Mouse (Mus musculus): ENCODE data around the gene Tent2. TPM values are rescaled to one million over a fixed set of nuclear protein-coding genes. Genes with fewer than 3 reads are reported as not detected.

Gene Tent2
- total RNA-seq, 1 experiment from 2014 or later = 36.2 TPM

DNA sequence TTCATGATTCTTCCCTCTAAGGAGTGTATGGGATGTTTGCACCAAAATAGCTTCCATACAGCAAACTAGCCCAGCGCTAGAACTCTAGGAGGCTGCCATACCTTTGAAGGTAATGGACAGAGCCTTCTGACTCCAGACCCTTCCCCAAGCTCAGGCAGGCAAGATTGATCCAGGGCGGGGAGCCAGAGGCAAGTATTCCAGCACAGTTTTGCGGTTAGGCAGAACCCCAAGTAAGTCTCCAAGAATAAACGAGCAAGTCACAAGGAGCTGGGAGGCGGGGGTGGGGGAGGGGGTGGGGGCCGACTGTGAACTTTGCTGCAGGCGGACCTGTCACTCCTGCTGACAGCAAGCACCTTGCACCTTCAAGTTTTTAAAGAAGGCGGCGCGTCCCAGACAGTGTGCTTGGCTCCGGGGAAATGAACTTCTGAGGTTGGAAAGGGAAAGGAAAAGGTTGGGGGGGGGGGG lies 48.3 kb downstream of the Tent2 start:
- no peak for DNase-seq

DNA sequence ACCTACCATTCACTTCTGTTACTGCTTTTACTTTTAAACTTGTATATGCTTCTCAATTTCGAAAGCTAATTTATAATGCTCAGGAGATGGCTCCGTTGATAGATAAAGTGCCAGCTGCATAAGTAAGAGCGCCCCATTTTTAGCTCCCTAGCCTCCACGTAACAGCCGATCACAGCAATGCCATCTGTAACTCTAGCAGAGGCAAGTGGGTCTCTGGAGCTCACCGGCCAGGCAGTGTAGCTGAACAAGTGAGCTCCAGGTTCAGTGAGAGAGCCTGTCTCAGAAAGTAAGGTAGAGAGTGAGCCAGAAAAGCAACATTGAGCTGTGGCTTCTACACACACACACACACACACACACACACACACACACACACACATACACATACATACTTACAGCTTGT lies 51.0 kb downstream of the Tent2 start:
- no peak for DNase-seq

- DNase-seq = no peak
These were observed 54.1 kb downstream of the Tent2 start for GRCm38 (mm10) chr13:93138059-93138458.

- DNase-seq = no peak
These were observed 55.1 kb downstream of the Tent2 start for GRCm38 (mm10) chr13:93137098-93137497.

DNA sequence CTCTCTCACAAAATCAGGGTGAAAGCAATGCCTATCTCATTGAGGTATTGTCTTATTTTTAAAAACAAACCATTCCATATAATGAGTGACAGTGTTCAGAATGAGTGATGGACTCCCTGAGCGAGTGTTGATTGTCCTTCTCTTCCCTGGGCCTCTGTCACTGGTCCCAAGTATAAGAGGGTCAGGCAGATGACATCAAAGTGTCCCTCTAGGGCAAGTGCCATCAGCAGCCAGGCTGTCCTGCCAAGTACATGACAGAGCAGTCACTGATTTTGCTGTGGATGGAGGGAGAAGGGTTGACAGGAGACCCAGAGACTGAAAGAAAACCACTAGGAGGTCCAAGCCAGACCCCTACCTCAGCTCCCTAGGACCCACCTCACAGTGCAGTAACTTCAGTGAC lies 55.9 kb downstream of the Tent2 start:
- DNase-seq = no peak

GRCm38 (mm10) chr13:93135501-93135900 lies 56.7 kb downstream of the Tent2 start:
- DNase-seq = no peak

- no peak for DNase-seq
These were observed 61.5 kb downstream of the Tent2 start for GRCm38 (mm10) chr13:93130674-93131073.

- no peak for DNase-seq
These were observed 63.2 kb downstream of the Tent2 start for GRCm38 (mm10) chr13:93128961-93129360.

GRCm38 (mm10) chr13:93128111-93128860 lies 63.9 kb downstream of the Tent2 start:
- DNase-seq = no peak

DNA sequence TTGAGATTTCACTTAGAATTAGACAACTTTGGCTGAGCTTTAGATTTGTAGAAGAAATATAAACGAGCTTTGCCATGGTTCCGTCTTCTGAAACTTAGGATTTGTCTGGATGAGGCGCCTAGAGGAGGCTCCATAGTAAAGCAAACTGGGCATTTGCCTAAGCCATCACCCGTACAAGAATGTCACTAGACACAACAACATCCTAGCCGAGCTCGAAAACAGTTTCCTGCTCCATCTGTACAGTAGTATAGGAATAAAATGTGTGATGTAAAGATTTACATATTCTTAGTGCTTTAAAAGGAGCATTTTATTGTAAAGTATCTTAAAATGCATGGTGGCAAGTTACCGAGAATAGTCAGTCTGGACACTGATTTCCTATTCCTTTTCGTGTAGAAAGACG lies 69.9 kb downstream of the Tent2 start:
- no peak for DNase-seq

DNA sequence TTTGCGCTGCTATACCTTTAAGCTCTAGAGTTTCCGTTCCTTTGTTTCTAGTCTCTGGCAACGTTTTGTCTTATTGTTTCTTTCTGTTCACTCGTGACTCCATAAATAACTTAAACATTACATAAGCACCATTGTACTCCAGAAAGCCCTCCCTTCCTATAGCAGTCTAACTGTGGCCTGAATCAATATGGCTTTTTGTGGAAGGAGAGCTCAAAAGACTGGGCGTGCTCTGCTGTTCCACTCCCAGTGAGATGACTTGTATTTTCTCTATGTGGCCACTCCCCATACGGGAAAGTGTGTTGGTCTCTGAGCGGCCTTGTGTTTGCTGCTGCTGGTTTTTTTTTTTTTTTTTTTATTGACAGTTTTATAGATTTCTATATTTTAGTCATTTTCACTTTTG lies 74.9 kb downstream of the Tent2 start:
- no peak for DNase-seq

DNA sequence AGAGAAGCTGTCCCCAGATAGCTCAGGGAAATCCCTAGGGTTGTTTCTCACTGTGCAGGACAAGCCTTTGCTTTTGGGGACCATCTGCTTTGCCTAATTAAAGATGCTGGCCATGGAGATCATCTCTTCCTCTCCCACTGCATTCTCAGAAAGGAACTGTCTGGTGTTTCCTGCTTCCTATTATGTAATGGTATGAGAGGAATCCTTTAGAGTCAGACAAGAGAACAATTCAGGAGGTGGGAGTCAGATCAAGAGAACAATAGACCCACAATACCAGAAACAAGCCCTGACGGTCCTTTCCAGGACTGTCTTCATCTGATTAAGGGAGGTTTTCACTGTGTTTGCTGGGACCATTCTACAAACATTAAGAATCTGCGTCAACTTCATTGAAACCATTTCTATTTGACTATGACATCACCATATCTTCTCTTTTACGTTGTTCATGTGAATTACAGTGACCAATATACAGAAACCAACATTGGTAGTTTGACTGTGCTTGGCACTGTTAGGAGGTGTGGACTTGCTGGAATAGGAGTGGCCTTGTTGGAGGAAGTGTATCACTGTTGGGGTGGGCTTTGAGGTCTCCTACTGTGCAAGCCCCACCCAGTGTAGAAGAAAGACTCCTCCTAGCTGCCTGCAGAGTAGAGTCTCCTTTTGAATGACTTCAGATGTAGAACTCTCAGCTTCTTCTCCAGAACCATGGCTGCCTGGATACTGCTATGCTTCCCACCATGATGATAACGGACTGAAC lies 89.7 kb downstream of the Tent2 start:
- DNase-seq = no peak

DNA sequence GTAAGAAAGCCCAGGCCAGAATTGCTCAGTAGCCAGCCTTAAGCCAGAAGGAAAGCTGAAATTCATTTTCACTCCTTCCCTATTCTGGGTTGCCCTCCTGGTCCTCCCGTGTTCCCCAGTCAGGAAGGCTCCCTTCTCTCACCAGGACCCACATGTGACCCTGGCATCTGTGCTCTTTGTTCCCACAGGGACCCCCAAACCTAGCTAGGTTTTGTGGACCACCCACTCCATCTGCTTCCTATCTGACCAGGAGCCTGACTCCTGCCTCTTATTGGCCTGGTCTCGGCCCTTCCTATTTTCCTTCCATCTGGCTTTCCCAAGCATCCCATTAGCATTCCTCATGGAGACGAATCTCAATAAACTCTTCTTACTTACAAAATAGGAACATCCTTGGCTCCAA lies 93.6 kb downstream of the Tent2 start:
- DNase-seq = no peak

DNA sequence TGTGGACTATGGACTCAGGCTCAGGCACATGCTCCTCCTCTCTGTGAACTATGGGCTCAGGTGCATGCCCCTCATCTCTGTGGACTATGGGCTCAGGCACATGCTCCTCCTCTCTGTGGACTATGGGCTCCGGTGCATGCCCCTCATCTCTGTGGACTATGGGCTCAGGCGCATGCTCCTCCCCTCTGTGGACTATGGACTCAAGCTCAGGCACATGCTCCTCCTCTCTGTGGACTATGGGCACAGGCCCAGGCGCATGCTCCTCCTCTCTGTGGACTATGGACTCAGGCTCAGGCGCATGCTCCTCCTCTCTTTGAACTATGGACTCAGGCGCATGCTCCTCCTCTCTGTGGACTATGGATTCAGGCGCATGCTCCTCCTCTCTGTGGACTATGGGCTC lies 95.5 kb downstream of the Tent2 start:
- no peak for DNase-seq

Other genes with a start within 250 kb of the Tent2 start
- gene Cmya5, start 47.7 kb downstream of the Tent2 start, total RNA-seq (2021) = 0.44 and 0.56 TPM in 2 replicates
- gene Homer1, start 107.2 kb upstream of the Tent2 start, total RNA-seq (2021) = 21.3 and 33.3 TPM in 2 replicates

All from adrenal gland, postnatal 14 days (tissue).